Mouse (Mus musculus) E14TG2a.4 (cell line): ENCODE measurements around the gene Cphx1.
"Not testable (repeated sequence)": the region's sequence is repeated elsewhere in the genome, so short reads cannot be mapped to it uniquely, and the experiment has no call there.

ENCODE experiments used
- CTCF ChIP-seq: conservative IDR thresholded peaks from 2 replicates; pipeline ENCODE4 v1.5.1; 2014; ENCODE audit warnings: low read length
- NANOG ChIP-seq: IDR thresholded peaks from 2 replicates; pipeline ENCODE4 v1.6.1; 2014; ENCODE audit warnings: borderline replicate concordance, low read length, mixed read lengths
- POU5F1 ChIP-seq: IDR thresholded peaks from 2 replicates; pipeline ENCODE4 v1.6.1; 2014; ENCODE audit warnings: low read length, borderline replicate concordance

DNA sequence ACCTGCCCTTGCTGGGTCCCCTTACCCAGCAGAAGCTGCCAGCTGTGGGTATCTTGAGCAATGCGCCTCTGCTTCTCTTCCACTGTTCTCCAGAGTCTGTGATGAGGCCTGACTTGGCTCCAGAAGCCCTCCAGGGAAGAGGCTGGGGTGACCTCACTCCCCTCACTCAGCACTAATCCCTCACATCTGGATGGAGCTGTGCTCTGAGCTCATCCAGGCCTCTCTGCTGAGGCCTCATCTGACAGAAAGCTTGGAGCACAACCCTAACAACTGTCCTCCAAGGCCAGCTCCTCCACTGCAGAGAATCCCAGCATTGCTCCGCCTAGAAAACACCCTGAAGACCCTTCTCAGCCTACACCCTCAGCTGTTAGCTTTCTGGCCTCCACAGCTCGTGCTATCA is 43.5 kb upstream of the Cphx1 start:
- not testable (repeated sequence) for TF ChIP-seq CTCF, NANOG, POU5F1
